Mouse (Mus musculus) CH12.LX (cell line): ENCODE results near the gene Eef1akmt4. TPM values are rescaled to one million over a fixed set of nuclear protein-coding genes. Genes with fewer than 3 reads are reported as not detected.

Experiments
- DNase-seq: peaks from one replicate; pipeline ENCODE4 v3.0.0-alpha.2; 2013; ENCODE audit errors: extremely low read depth
- H3K27ac ChIP-seq: 2 replicates; pipeline ENCODE4 v1.5.1; 2012; ENCODE audit warnings: low read depth, mild to moderate bottlenecking, control low read depth, moderate library complexity; ENCODE audit not compliant: insufficient read depth
- H3K27me3 ChIP-seq: replicated peaks from 2 replicates; pipeline ENCODE3; 2012; ENCODE audit warnings: inconsistent platforms
- H3K36me3 ChIP-seq, 2 experiments: replicated peaks in 1 of 2; 2 replicates each; pipeline versions ENCODE3 to v1.6.1; 2012; ENCODE audit warnings: inconsistent platforms in 1 of 2, low read length in 1 of 2, mild to moderate bottlenecking in 1 of 2, mixed read lengths in 1 of 2, moderate library complexity in 1 of 2; ENCODE audit not compliant: control insufficient read depth in 1 of 2, insufficient read depth in 1 of 2
- H3K4me1 ChIP-seq, 2 experiments: 2 replicates each; pipeline ENCODE4 v1.6.1; 2012; ENCODE audit warnings: inconsistent platforms in 1 of 2, moderate library complexity in 1 of 2; ENCODE audit not compliant: insufficient read depth in 2 of 2, control insufficient read depth in 1 of 2
- H3K4me2 ChIP-seq: 2 replicates; pipeline ENCODE4 v1.6.1; 2012; ENCODE audit warnings: low read depth, mild to moderate bottlenecking, control low read depth; ENCODE audit not compliant: poor library complexity, insufficient read depth, severe bottlenecking
- H3K4me3 ChIP-seq, 3 experiments: fragments of 150-350 bp in 1 of 3; sonication (generic) in 1 of 3; replicated peaks in 1 of 3; 2 replicates each; pipeline versions ENCODE3 to v1.5.1; 2011 to 2012; ENCODE audit warnings: low read depth in 2 of 3, low read length in 2 of 3, mild to moderate bottlenecking in 2 of 3, moderate library complexity in 2 of 3, control low read depth in 1 of 3, improper control_type of control experiment in 1 of 3, inconsistent platforms in 1 of 3, mixed read lengths in 1 of 3; ENCODE audit not compliant: poor library complexity in 1 of 3
- H3K79me2 ChIP-seq: replicated peaks from 2 replicates; pipeline ENCODE4 v1.6.1; 2012; ENCODE audit warnings: mild to moderate bottlenecking, moderate library complexity; ENCODE audit not compliant: control insufficient read depth, poor library complexity, insufficient read depth, severe bottlenecking; ENCODE audit errors: extremely low read depth
- H3K9ac ChIP-seq: 2 replicates; pipeline ENCODE4 v1.6.1; 2012; ENCODE audit warnings: low read depth, mild to moderate bottlenecking, control low read depth, moderate library complexity; ENCODE audit not compliant: insufficient read depth
- H3K9me3 ChIP-seq: replicated peaks from 2 replicates; pipeline ENCODE3; 2012; ENCODE audit warnings: low read length, inconsistent platforms, mixed read lengths
- CTCF ChIP-seq, 2 experiments: IDR thresholded peaks in 1 of 2; conservative IDR thresholded peaks in 1 of 2; 2 replicates each; pipeline ENCODE4 v1.5.1; 2011 to 2012; ENCODE audit warnings: low read depth in 2 of 2, low read length in 2 of 2, improper control_type of control experiment in 1 of 2, inconsistent platforms in 1 of 2, mild to moderate bottlenecking in 1 of 2, moderate library complexity in 1 of 2
- GABPA ChIP-seq: IDR thresholded peaks from 2 replicates; pipeline ENCODE4 v1.6.1; 2012; ENCODE audit warnings: low read depth, low read length, improper control_type of control experiment, inconsistent platforms; ENCODE audit not compliant: insufficient replicate concordance
- IRF4 ChIP-seq: IDR thresholded peaks from 2 replicates; pipeline ENCODE4 v1.6.1; 2014; ENCODE audit warnings: low read depth, mild to moderate bottlenecking, inconsistent platforms, low read length, improper control_type of control experiment
- JUND ChIP-seq: conservative IDR thresholded peaks from 2 replicates; pipeline ENCODE4 v1.6.1; 2011; ENCODE audit warnings: low read depth, low read length, improper control_type of control experiment
- MAZ ChIP-seq: IDR thresholded peaks from 2 replicates; pipeline ENCODE4 v1.6.1; 2012; ENCODE audit warnings: low read depth, mild to moderate bottlenecking, inconsistent platforms, low read length, improper control_type of control experiment, moderate library complexity
- MEF2A ChIP-seq: IDR thresholded peaks from 2 replicates; pipeline ENCODE4 v1.6.1; 2014; ENCODE audit warnings: low read depth, mild to moderate bottlenecking, inconsistent platforms, low read length, improper control_type of control experiment, borderline replicate concordance
- MXI1 ChIP-seq: IDR thresholded peaks from 2 replicates; pipeline ENCODE4 v1.6.1; 2011; ENCODE audit warnings: mild to moderate bottlenecking, low read depth, low read length, improper control_type of control experiment
- MYC ChIP-seq: IDR thresholded peaks from 2 replicates; pipeline ENCODE4 v1.6.1; 2011; ENCODE audit warnings: low read depth, mild to moderate bottlenecking, improper control_type of control experiment, low read length
- NELFE ChIP-seq: IDR thresholded peaks from 2 replicates; pipeline ENCODE4 v1.6.1; 2011; ENCODE audit warnings: low read depth, low read length, improper control_type of control experiment
- NRF1 ChIP-seq: IDR thresholded peaks from 2 replicates; pipeline ENCODE4 v1.6.1; 2014; ENCODE audit warnings: low read depth, mild to moderate bottlenecking, inconsistent platforms, low read length, improper control_type of control experiment, moderate library complexity
- PAX5 ChIP-seq: IDR thresholded peaks from 2 replicates; pipeline ENCODE4 v1.6.1; 2012; ENCODE audit warnings: low read length, inconsistent platforms, mixed read lengths
- POLR2A ChIP-seq: IDR thresholded peaks from 2 replicates; pipeline ENCODE4 v1.6.1; 2011; ENCODE audit warnings: low read depth, mild to moderate bottlenecking, improper control_type of control experiment, low read length
- POLR2AphosphoS2 ChIP-seq: IDR thresholded peaks from 2 replicates; pipeline ENCODE4 v1.6.1; 2011; ENCODE audit warnings: low read depth, low read length, improper control_type of control experiment
- RCOR1 ChIP-seq: conservative IDR thresholded peaks from 2 replicates; pipeline ENCODE4 v1.6.1; 2012; ENCODE audit warnings: low read depth, mild to moderate bottlenecking, inconsistent platforms, low read length, improper control_type of control experiment
- TCF12 ChIP-seq: IDR thresholded peaks from 2 replicates; pipeline ENCODE4 v1.6.1; 2014; ENCODE audit warnings: low read depth, mild to moderate bottlenecking, inconsistent platforms, low read length, improper control_type of control experiment
- ZMIZ1 ChIP-seq: IDR thresholded peaks from 2 replicates; pipeline ENCODE4 v1.6.1; 2012; ENCODE audit warnings: low read depth, mild to moderate bottlenecking, inconsistent platforms, low read length, improper control_type of control experiment
- dilution Hi-C: fragments of 300-500 bp; cut with MboI; formaldehyde crosslinking; loops from 2 replicates; pipeline ENCODE4 v1.14.3; 2020; ENCODE audit warnings: low sequenced_read_pairs; ENCODE audit not compliant: extremely low pct_unique_long_range_greater_than_20kb, extremely low pct_ligation_motif_present
- in situ Hi-C: fragments of 300-500 bp; cut with MboI; formaldehyde crosslinking; loops from 3 replicates; pipeline ENCODE4 v1.14.3; 2019; ENCODE audit warnings: low sequenced_read_pairs, low pct_ligation_motif_present, low pct_unique_long_range_greater_than_20kb, mixed read lengths
- polyA plus RNA-seq: library from polyadenylated mRNA; unstranded; fragments of >175 nt; gene quantifications from 2 replicates; pipeline ENCODE4 v1.2.1, GENCODE M21; 2012; ENCODE audit warnings: low read depth; ENCODE audit not compliant: insufficient read length
- total RNA-seq, 2 experiments: library from RNA; depleted of rRNA; stranded (reverse); fragments of 300-350 nt in 1 of 2; fragments of >200 nt in 1 of 2; gene quantifications; 2 replicates each; pipeline ENCODE4 v1.2.3; 2012 to 2014

Eef1akmt4 gene
- total and polyA plus RNA-seq, 3 experiments, result 50.7 to 82.8 (median 53.3) TPM

DNA sequence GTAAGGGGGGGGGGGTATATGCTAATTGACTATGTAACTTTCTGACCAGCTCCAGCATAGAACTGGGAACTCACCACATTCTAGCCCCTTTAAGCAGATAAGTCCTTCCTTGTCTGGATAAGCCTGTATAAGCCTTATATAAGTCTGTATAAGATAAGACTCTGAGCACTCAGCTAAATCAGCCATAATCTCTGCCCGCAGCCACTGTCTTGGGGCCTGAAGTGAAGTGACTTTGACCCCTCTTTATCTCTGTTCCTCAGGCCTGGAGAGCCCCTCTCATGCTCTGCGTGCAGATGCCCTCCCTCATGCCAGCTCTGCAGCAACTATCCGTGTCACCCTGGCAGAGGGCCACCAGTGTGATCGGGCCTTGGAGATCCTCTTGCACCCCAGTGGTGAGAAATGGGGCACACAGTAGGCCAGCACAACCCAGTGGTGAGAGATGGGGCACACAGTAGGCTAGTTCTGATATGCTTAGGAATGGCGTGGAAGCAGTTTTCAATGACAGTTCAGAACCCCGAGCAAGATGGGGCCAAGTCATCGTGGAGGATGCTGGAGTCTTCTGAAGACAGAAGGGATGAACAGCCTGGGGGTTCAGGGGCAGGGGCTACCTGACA, 16.2 kb upstream of the Eef1akmt4 start:
- Histone ChIP-seq H3K9me3 (peaks cover 4% of the 10 kb centered on the region), H3K4me3 (no peak overlapping the region), H3K4me2 (no peak overlapping the region)
- no peak for TF ChIP-seq CTCF (conservative IDR thresholded peaks at IDR 0.05 in 1 of 2, IDR thresholded peaks at IDR 0.05 in 1 of 2; ENCODE audit: low read depth in 2 of 2, low read length in 2 of 2)
- no peak for TF ChIP-seq TCF12
- no peak for TF ChIP-seq NELFE
- TF ChIP-seq MXI1, result no peak
- TF ChIP-seq PAX5, result no peak
- TF ChIP-seq, all 38 proteins: peak for 0
- in situ Hi-C loops, result no loop called here
- Histone ChIP-seq H3K27ac (no peak overlapping the region), H3K9ac (no peak overlapping the region), H3K27me3 (peaks cover 54% of the 10 kb centered on the region), H3K36me3 (no peaks in the 10 kb centered on the region), H3K79me2 (no peaks in the 10 kb centered on the region), H3K4me1 (peaks cover 0 to 4% of the 10 kb centered on the region in 2 experiments; a peak in 2 of 4 replicates)
- DNase-seq, result no peak
- dilution Hi-C loops, result no loop called here

DNA sequence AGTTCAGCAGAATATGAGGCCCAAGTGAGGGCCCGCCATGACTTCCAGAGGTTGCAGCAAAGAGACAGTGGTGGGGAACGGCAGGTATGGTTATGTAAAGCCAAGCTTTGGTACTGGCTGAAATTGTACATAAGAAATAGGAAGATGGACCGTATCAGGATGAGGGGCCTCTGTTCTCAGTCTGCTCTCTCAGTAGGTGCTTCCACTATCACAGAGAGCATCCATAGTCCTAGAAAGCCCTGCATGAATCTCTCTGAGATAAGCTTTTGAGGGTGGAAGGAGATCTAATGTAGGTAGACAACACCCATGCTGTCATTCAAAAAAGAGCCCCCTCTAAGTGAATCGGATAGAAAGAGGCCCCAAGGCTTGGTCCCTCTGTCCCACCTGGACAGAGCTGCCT, 15.7 kb upstream of the Eef1akmt4 start:
- TF ChIP-seq MYC, result no peak
- TF ChIP-seq NRF1, result no peak
- no peak for TF ChIP-seq MEF2A
- TF ChIP-seq MXI1, result no peak
- TF ChIP-seq GABPA, result no peak
- no peak for TF ChIP-seq NELFE
- TF ChIP-seq IRF4, result no peak
- no peak for TF ChIP-seq ZMIZ1
- no peak for TF ChIP-seq POLR2A
- TF ChIP-seq POLR2AphosphoS2, result no peak
- no peak for TF ChIP-seq PAX5
- no peak for TF ChIP-seq JUND
- TF ChIP-seq RCOR1, result no peak
- no peak for TF ChIP-seq MAZ
- Histone ChIP-seq H3K4me2 (no peak overlapping the region), H3K27me3 (peaks cover 48% of the 10 kb centered on the region), H3K9ac (no peak overlapping the region), H3K9me3 (peaks cover 4% of the 10 kb centered on the region), H3K36me3 (no peaks in the 10 kb centered on the region), H3K79me2 (no peaks in the 10 kb centered on the region), H3K27ac (no peak overlapping the region), H3K4me1 (no peaks in the 10 kb centered on the region), H3K4me3 (no peak overlapping the region)
- DNase-seq, result no peak
- in situ Hi-C loops, result no loop called here
- dilution Hi-C loops, result no loop called here
